Mouse (Mus musculus) liver, adult 2 months (tissue): Measurements from ENCODE around the gene Wnt11.

Experiments used
- CTCF ChIP-seq: fragments of 200-500 bp; IDR thresholded peaks from 2 replicates; pipeline ENCODE4 v1.5.1; 2011; ENCODE audit warnings: low read depth, low read length, control low read depth
- POLR2A ChIP-seq: fragments of 200-500 bp; IDR thresholded peaks from 2 replicates; pipeline ENCODE4 v1.6.1; 2011; ENCODE audit warnings: low read length, control low read depth; ENCODE audit not compliant: insufficient read depth; ENCODE audit errors: extremely low read depth

DNA sequence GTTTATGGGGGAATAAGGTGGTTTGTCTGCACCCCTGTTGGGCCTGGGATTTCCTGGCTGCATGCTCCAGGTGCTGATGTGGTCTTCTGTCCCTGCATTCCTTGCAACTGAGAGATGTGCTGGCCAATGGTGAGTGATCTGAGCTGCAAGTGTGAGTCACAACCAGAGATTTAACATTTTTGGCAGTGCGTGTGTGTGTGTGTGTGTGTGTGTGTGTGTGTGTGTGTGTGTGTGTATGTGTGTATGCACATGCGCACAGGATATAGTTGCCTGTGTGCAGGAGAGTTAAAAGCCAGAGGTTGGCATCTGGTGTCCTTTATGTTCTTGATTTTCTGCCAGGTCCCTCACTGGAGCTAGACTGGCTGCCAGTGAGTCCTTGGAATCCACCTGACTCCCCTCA is 44.3 kb downstream of the Wnt11 start:
- no peak for TF ChIP-seq POLR2A
- no peak for TF ChIP-seq CTCF
